Mouse (Mus musculus): ENCODE results near the gene Chaf1b.

DNA sequence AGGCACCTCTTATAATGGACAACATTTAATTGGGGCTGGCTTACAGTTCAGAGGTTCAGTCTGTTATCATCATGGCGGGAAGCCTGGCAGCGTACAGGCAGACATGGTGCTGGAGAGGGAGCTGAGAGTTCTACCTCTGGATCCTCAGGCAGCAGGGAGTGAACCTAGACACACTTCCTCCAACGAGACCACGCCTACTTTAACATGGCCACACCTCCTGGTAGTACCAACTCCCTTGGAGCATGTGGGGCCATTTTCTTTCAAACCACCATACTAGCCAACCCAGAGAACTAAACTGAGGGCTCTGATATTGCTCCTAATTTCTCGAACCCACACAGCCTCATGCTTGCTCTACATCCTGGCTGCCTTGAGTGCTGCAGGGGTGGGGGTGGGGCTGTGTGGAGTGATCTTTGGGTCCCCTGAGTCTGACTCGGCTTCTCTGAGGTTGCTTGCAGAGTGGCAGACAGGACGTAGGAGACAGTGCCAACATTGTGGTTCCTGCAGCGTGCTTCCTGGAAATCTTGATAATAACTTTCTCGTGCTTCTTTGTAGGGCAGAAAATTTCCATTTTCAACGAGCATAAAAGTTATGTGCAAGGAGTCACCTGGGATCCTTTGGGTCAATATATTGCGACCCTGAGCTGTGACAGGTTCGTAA, 7.4 kb downstream of the Chaf1b start:
- TF ChIP-seq POLR2A (IDR thresholded peaks at IDR 0.05; ENCODE audit: low read depth, low read length) (no peak), CTCF (IDR thresholded peaks at IDR 0.05; ENCODE audit: extremely low read depth, insufficient read depth, insufficient read length, insufficient replicate concordance) (no peak)

Measured in spleen, adult 2 months (tissue).